Mouse (Mus musculus) CD4-positive, CD25-positive, alpha-beta regulatory T cell, adult 4 months (primary cell): ENCODE data around the gene Gigyf2. TPM values are rescaled to one million over a fixed set of nuclear protein-coding genes. Genes with fewer than 3 reads are reported as not detected.

Experiments
- ATAC-seq: one replicate; pipeline ENCODE4 v1.8.0; 2017
- polyA plus RNA-seq, 2 experiments: library from polyadenylated mRNA; unstranded; fragments of 100-300 nt; shearing (Covaris generic); gene quantifications; one replicate each; pipeline ENCODE4 v1.2.1; 2017

Gene Gigyf2
- polyA plus RNA-seq, 2 experiments from 2014 or later: 62.2 to 62.8 TPM

DNA sequence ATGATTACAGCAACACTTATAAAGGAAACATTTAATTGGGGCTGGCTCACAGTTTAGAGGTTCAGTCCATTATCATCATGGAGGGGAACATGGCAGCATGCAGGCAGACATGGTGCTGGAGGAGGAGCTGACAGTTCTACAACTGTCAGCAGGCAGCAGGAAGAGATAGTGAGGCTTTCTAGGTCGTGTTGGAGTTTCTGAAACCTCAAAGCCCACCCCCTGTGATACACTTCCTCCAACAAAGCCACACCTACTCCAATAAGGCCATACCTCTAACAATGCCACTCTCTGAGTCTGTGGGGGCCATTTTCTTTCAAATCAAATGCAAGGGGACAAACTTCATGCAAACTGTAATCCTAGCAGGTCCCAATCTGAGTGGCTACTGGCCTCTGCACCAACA, 5.7 kb upstream of the Gigyf2 start:
- ATAC-seq: no peak

DNA sequence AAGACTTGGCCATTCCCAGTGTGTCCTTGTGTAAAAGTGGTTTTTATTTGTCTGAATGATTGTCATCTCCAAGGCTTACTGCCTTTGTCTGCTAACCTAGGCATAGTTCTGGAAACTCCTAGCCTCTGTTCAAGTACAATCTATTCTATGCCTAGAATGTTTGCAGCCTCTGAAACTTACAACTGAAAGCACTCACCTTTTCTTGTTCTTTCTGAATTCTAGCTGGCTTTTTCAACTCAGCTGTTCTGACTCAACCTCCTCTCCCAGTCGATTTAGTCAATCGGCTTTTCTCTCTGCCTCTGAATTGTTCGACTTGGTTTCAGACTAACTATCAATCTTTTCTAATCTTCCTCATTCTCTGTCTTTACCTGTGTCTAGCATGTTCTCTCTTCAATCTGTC, 4.0 kb upstream of the Gigyf2 start:
- no peak for ATAC-seq

DNA sequence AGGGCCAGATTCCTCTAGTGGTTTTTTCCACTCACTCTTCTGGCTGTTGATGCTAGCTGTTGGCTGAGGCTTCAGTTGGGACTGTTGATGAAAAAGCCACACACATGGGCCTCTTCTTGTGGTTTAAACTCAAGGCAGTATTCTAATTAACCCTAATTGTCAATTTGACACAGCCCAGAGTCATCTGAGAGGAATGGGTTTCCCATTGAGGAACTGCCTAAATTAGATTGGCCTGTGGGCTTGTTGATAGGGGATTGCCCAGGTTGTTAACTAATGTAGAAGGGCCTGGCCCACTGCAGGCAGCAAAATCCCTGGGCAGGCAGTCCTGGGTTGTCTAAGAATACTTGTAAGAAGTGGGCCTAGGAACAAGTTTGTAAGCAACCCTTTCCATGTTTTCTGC, 2.1 kb upstream of the Gigyf2 start:
- ATAC-seq: no peak

DNA sequence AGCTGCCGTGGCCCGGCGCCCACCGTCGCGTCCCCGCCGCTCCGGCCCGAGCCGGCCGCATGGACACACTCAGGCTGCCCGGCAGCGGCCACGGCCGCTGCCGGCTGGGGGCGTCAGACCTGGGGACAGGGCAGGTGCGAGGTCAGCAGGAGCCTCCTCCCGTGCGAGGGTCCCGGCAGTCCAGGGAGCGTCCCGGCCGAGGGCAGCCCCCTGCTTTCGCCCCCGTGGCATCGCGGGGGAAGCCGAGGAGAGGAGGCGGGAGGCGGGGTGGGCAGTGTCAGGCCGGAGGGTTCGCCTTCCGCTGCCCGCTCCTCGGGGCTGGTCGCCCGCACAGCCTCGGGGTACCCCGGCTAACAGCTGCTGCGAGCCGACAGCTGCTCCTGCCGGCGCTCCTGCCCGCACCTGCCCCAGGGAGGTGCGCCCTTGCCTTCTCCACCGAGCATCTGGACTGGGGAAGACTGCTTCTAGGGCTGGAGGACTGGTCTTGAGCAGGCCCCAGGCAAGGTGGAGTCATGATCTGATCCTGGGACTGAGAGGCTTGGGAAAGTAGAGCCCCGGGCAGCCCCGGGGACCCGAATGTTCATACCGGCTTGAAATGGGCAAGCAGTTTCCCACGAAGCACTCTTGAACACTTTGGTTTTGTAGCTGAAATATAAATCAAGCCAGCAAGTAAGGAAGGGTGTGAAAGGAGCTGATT, 515 bp downstream of the Gigyf2 start:
- peak; percentile 28 for ATAC-seq

DNA sequence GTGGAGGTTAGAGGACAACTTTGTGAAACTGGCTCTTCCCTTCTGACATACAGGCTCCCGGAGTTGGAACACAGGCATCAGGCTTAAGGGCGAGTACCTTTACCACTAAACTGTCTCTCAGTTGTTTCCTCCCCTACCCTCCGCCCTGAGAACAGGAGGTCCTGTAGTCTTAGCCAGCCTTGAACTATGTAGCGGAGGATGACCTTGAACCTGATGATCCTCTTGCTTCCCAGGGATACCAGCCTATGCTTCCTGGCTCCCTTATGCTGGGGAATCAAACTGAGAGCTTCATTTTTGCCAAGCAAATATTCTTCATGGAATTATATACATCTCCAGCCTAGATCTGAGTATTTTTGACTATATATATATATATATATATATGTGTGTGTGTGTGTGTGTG, 5.0 kb downstream of the Gigyf2 start:
- no peak for ATAC-seq

DNA sequence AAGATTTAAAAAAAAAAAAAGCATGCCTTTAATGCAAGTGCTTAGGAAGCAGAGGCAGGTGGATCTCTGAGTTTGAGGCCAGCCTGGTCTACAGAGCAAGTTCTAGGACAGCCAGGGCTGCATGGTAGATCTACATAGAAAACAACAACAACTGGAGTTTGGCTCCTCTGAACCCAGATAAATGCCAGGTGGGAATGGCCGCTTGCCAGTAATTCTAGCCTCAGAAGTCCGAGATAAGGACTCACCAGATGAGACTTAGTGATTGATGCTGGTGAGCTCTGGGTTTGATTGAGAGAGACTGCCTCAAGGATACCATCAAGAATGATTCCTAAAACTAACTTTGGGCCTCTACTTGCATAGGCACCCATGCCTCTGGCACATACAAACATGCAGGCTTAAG, 23.8 kb downstream of the Gigyf2 start:
- no peak for ATAC-seq

DNA sequence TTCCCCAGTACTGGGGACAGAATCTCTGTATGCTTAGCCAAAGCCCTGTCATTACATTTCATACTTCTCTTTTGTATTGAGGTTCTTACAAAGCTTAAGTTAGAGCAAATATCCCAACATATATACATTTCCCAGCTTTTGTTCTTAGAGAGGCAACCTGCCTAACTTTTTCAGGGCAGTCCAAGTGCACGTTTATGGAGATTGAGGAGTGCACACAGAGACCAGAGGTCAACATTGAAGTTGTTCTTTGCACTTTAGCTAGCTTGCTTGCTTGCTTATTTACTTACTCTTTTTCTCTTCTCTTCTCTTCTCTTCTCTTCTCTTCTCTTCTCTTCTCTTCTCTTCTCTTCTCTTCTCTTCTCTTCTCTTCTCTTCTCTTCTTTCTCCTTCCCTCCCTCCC, 33.5 kb downstream of the Gigyf2 start:
- ATAC-seq: no peak

DNA sequence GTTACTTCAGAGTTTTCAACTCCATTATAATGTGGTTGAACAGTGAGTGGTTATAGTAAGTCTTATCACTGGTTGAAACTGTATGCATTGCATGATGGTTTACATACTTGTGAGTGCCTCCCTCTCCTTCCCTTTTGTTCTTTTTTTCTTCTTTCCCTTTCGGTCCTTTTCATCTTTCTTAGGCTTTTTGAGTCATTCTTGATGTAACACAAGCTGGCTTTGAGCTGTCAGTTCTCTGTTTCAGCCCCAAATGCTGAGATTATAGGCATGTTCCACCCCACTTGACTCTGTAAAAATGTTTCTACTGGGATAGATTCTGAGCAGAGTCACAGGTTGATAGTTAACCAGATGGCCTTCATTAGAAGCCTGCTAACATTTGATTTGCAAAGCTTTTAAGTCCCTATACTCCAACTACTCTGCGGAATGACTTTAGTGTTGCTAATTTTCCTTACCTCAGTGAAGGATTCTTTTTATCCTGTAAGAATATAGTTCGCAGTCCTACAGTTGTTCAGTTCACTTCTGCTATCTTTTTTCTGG, 51.3 kb downstream of the Gigyf2 start:
- ATAC-seq: no peak

DNA sequence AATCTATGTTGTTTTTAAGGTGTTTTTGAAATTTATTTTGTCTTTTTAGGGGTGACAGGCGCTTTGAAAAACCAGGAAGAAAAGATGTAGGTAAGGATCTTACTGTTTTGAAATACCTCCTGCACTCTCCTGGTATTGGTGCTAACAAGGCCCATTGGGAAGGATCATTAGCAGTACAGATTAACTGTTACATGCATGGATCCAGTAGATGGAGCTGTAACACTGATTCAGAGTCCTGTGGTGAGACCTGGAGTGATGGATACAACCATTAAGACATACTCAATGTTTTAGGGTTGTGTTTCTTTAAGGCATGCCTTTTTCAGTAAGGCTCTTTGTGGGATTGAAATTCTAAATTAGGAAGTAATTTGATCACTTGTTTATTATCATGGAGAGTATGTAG, 53.1 kb downstream of the Gigyf2 start:
- no peak for ATAC-seq

DNA sequence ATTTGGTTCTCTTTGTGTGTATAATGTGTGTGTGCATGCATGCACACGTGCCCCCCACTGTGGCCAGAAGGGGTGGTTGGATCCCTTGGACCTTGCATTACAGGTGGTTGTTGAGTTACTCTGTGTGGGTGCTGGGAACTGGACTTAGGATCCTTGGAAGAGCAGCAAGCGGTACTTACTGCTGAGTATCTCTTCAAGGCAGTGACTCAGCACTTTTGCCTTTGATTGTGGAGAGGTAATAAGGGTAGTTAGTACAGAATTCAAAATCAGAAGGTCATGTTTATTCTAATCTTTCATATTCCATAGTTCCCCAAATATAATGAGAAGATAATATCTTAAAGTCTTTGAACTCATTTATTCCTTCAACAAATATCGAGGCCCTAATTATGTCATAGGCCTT, 54.4 kb downstream of the Gigyf2 start:
- no peak for ATAC-seq

DNA sequence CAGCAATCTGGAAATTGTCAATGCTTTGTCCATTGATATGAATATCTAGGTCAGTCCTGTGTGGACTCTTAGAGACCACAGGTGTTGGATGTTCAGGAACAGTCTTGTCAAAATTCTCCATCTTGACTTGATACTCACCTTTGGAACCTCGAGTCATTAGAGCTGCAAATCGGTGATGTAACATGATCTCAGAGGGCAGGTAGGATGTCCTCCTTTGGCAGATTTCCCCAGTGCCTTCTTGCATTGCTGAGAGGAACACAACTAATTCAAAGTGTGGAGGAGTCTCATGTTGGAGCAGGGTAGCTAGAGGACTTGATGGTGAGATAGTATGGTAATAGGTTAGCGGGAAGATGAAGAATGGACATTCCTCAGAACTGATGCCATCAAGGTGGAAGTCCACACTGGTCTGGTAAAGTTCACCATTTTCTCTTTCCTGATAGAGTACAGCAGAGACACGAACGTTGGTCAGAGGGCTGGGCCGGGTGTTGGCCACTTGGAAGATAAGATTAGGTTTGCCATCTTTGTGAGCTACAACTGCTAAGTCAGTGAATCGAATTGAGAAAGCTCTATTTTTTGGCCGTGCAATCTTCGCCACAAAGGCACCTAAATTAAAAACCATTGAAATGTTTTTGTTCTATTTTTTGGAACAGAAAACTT, 59.8 kb downstream of the Gigyf2 start:
- no peak for ATAC-seq

DNA sequence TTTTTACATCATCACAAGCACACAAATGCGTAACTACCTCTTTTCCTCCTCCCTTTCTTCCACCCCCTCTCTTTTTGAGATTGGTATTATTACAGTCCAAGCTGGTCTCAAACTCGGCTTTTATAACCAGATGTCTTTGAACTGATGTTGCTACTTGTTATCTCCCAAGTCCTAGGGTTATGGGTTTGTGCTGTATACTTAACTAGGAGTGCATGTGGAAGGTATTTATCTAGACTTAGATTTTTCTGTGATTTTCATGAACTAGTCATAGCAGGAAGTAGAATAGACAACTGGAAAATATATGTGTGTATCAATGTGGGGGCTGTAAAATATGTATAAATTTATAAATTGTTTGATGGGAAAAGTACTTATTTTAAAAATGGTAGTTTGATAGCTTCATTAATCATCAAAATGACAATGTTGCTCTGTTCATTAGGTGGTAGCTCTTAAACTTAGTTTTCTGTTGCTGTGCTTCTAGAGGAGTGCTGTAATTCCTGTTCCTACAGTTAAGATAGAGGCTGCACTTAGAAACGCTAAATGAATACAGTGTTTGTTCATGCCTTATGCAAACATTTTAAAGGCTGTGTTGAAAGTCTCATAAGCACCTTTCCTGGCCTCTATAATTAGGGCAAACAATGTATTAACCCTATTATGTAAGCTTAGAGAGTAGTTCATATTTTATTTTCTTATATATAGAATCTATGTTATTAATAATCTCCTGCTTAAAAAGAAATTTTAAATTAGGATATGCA, 66.8 kb downstream of the Gigyf2 start:
- ATAC-seq: no peak

DNA sequence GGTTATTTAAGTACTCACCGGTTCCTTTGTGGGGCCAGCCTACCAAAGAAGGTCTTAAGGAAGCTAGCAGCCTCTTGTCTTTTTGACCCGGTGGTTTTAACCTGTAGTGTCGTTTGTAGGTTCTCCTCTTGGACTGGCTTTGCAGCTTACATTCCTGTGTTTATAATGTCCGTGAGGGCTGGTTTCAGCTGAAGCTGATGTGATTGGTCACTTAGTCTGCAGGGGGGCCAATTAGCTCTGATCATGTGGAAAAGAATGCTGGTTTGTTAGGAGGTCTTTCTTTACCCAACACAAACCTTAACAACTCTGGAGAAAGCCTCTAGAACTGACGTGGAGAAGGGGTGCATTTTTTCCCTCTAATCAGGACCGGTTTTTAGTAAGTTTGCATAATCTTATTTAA, 67.8 kb downstream of the Gigyf2 start, which contains the start of gene Kcnj13:
Gene Kcnj13 (minus strand): TSS at position 136 of the 400 bp plus-strand sequence.
- no peak for ATAC-seq

DNA sequence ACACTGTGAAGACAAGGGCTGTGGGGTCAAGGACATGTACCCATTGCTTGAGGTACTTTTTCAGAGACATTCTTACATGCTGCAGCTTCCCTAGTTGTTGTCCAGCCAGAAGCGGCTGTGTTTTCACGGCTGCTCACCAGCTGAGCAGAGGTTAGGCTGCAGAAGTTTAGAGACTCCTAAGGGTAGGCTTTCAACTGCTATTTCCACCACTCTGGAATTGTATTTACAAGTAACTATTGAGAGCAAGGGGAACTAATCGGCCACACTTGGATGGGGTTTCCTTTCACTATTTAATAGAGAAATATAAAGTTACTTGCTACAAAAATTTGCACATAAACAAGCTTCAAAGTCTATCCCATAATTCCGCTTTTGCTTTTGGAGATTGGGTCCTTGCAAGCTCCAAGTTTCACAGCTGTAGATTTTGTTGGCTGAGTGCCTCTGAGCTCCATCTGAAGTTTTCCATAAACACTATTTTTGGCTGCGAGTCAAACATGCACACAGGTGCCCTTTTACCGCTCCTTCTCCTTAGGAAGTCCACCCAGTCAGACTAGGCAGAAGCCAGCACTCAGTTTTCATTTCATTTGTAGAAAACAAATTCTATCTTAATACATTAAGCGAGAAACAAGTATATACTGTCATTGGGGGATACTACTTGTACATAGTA, 70.3 kb downstream of the Gigyf2 start:
- no peak for ATAC-seq

DNA sequence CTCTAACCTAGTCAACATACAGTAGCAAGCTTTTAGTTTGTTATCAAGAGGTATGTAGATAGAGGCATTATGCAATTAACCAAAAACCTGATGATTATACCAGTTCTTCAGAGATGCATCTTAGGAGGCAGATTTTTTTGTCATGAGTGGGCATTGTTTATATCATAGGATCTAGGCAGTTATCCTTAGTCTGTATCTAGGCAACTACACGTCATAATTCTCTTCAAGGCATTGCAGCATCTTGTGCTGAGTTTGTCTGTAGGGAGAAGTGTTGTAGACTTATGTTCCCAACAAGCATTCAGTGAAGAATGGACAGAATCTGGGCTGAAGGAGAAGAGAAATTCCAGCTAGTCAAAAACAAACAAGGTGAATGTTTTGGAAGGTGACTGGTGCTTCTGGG, 77.9 kb downstream of the Gigyf2 start:
- no peak for ATAC-seq

DNA sequence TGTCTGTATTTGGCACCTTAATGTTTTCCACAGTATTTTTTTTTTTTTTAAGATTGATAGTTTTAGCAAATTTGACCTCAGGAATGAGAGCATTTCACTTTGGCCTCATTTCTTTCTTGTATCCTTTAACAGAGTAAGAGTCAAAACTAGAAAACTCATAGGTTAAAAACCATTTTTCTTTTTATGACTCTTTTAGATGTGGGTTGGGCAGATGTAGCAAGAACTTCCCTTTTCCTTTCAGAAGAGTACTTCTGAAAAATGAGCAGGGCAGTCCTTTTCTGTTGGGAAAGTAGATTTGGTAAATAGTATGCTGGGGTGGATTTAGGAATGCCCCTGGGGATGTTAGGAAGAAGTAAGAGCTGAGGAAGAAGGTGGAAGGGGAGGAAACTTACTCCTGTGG, 79.2 kb downstream of the Gigyf2 start:
- no peak for ATAC-seq

DNA sequence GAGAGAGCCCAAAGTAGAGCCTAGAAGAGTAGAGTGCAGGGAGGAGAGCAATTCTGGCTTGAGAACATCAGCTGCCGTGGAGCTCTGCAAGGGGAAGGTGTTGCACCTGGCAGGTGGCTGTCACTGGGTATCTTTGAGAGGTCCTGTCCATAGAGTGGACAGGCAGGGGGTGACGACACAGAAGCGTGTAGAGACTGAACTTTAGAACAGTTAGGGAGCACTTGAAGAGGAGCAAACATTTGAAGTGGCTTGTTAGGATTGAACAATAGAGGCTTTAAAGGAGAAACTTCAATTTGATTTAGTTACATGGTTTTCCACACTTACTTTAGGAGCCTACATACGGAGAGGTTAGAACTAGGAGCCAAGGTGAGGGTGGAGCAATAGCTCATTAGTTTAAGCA, 82.6 kb downstream of the Gigyf2 start:
- ATAC-seq: no peak

DNA sequence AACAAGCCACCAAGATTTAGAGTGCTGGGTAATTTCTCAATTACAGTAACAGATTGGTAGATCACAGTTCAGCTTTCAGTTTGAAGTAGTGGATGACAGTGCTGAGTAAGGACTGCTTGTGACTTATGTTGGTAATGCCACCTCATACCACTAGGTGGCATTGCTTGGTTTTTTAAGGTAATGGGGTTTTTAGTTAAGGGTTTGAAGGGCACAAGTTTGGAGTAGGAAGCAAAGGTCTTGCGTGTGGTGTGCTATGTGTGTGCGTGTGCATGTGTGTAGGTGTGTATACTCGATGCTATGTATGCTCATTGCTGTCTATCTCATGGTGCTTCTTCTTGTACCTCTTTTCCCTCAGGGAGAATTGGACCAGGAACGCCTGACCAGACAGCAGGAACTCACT, 91.9 kb downstream of the Gigyf2 start:
- ATAC-seq: peak; percentile 64

DNA sequence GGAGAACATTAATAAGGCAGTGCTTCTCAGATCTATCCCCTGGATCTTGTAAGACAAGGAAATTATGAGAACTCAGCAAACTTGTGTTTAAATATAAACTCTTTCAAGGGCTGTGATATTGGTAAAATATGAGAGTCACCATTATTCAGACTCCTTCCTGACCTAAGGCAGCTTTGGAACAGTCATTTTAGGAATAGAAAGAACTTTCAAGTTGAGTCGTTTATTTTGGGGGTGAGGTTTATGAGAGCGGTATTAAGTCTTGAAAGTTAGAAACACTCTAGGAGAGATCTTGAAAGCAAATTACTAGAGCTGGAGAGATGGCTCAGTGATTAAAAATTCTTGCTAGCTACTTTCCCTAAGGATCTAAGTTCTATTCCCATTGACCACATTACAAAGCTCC, 108.3 kb downstream of the Gigyf2 start:
- ATAC-seq: no peak

DNA sequence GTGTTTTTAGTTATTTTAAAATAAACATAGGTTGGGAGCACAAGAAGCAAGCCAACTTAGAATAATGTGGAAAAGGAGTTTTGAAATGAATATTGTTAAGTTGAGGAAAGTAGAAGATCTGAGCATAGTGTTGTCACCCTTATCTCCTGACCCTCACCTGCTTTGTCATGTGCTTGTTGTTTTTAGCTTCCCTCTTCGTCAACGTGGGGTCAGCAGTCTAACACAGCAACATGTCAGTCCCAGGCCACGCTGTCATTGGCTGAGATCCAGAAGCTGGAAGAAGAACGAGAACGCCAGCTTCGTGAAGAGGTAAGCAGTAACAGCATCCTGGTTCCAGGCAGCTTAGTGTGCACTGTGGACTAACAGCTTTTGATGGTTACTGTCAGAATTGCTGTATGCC, 109.8 kb downstream of the Gigyf2 start:
- ATAC-seq: no peak

DNA sequence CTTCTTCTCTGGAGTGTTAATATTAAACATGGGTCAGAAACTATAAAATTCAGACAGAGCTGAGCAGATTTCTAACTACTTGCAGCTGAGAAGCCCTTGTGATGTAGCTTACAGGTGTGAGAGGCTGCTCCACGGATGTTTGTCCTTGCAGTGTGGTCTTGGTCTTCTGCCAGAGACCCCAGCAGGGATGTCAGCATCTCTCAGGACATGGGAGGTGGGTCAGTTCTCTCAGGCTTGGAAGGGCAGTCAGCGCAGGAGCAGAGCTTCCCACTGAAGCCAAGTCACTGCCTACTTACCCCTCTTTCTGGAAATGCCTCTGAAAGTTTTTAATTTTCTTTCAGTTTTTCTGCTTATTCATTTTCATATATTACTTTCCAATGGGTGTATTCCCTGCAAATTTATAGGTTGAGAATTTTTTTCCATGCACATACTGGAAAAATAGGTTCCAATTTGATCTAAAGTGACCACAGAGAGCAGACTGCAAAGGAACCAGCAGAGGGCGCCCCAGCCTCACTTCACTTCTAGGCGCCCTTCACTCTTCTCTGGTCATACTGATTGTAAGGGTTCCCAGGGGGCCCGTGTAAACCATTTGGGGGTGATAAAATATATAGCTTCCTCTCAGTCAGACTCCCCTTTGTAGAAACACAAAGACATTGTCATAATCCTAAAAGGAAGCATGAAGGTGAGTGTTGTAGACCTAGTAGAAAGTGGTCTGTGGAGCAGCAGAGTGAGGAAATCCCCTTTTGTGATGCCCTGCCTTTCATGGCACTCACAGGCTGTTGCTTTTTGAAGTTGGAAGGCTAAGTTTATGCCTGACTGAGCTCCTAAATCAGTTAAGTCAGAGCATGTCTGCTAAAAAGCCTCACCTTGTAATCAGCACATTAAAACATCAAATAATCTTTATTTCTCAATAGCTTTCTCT, 120.6 kb downstream of the Gigyf2 start:
- ATAC-seq: peak; percentile 75

DNA sequence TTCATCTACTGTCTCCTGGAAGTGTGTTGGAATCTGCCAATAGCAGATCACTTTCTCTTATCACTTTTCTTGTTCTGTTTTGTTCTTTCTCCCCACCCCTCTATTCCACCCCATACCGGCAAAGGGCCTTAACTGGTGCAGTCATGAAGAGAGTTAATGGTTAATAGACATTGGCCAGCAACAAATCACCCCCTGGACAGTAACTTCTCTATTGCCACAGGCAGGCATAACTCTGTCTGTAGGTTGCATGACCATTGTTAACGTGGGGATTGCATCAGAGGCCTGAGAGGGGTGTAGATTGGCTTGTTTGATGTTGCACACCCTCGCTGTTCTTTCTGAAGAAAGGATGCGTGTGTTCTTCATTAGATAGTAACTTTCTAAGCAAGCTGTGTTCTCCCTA, 122.6 kb downstream of the Gigyf2 start:
- no peak for ATAC-seq
